Mouse (Mus musculus) midbrain, embryonic 13.5 days (tissue): ENCODE results near the gene Npw. TPM values are rescaled to one million over a fixed set of nuclear protein-coding genes. Genes with fewer than 3 reads are reported as not detected.

Source experiments
- ATAC-seq: fragments of 200-750 bp; cut with Nextera tagmentation; 2 replicates; pipeline ENCODE4 v1.8.0; 2017; ENCODE audit warnings: mild to moderate bottlenecking, moderate TSS enrichment, moderate library complexity
- H3K27ac ChIP-seq: fragments of 300-500 bp; sonication (generic); 2 replicates; pipeline ENCODE4 v1.5.1; 2015; ENCODE audit warnings: inconsistent platforms, mild to moderate bottlenecking, moderate library complexity
- H3K27me3 ChIP-seq: fragments of 300-500 bp; sonication (generic); 2 replicates; pipeline ENCODE4 v1.6.1; 2015; ENCODE audit warnings: mild to moderate bottlenecking, inconsistent platforms
- H3K36me3 ChIP-seq: fragments of 300-500 bp; sonication (generic); 2 replicates; pipeline ENCODE4 v1.6.1; 2015; ENCODE audit warnings: mild to moderate bottlenecking, inconsistent platforms
- H3K4me1 ChIP-seq: fragments of 300-500 bp; sonication (generic); replicated peaks from 2 replicates; pipeline ENCODE4 v1.6.1; 2015; ENCODE audit warnings: inconsistent platforms
- H3K4me2 ChIP-seq: fragments of 300-500 bp; sonication (generic); replicated peaks from 2 replicates; pipeline ENCODE4 v1.6.1; 2015; ENCODE audit warnings: moderate library complexity, mild to moderate bottlenecking, inconsistent platforms
- H3K4me3 ChIP-seq: fragments of 300-500 bp; sonication (generic); replicated peaks from 2 replicates; pipeline ENCODE4 v1.5.1; 2015; ENCODE audit warnings: mild to moderate bottlenecking, inconsistent platforms
- H3K9ac ChIP-seq: fragments of 300-500 bp; sonication (generic); replicated peaks from 2 replicates; pipeline ENCODE4 v1.6.1; 2015; ENCODE audit warnings: mild to moderate bottlenecking, inconsistent platforms
- H3K9me3 ChIP-seq: fragments of 300-500 bp; sonication (generic); 2 replicates; pipeline ENCODE4 v1.6.1; 2016; ENCODE audit warnings: mild to moderate bottlenecking, inconsistent platforms
- WGBS: fragments of 180-500 bp; shearing (Covaris S2); methylation state at CpG from one replicate; pipeline ENCODE4 v1.1.7; 2015; 5-methylcytosine and 5-hydroxymethylcytosine counted together
- polyA plus RNA-seq: library from polyadenylated mRNA; unstranded; fragments of >200 nt; fragmentation: Nextera tagmentation; extraction: Ambion mirVana; gene quantifications from 2 replicates; pipeline ENCODE4 v1.2.1, GENCODE M21; 2015

Gene Npw
- polyA plus RNA-seq, 1 experiment from 2014 or later: not detected

GRCm38 (mm10) chr17:24636781-24637481, 21.3 kb downstream of the Npw start:
- H3K27me3 ChIP-seq: no peaks in the 10 kb centered on the region
- no peak overlapping the region for H3K4me2 ChIP-seq
- ATAC-seq: no peak
- peak overlapping the region; percentile 48; the same call in 1 of the 2 replicates for H3K9ac ChIP-seq
- 0 out of 2 replicates have a peak, but pooled peaks cover 2% of the 10 kb centered on the region for H3K36me3 ChIP-seq
- H3K4me1 ChIP-seq: peaks cover 12% of the 10 kb centered on the region
- no peaks in the 10 kb centered on the region for H3K9me3 ChIP-seq
- H3K27ac ChIP-seq: no peak overlapping the region
- no peak overlapping the region for H3K4me3 ChIP-seq
- 70% methylated on average over 5 of the region's 5 CpGs for WGBS

- WGBS: 97% methylated on average over 5 of the region's 5 CpGs
- Histone ChIP-seq H3K27me3 (no peaks in the 10 kb centered on the region), H3K4me2 (no peak overlapping the region), H3K4me3 (no peak overlapping the region), H3K36me3 (peaks cover 6% of the 10 kb centered on the region), H3K4me1 (peaks cover 17% of the 10 kb centered on the region), H3K9ac (no peak overlapping the region), H3K9me3 (no peaks in the 10 kb centered on the region), H3K27ac (no peak overlapping the region)
- ATAC-seq: no peak
Observed at GRCm38 (mm10) chr17:24635694-24636093, 22.6 kb downstream of the Npw start.

GRCm38 (mm10) chr17:24635024-24635423, 23.2 kb downstream of the Npw start:
- Histone ChIP-seq H3K4me3 (no peak overlapping the region), H3K27me3 (no peaks in the 10 kb centered on the region), H3K9me3 (no peaks in the 10 kb centered on the region), H3K36me3 (peaks cover 10% of the 10 kb centered on the region), H3K4me2 (no peak overlapping the region), H3K9ac (no peak overlapping the region), H3K4me1 (peaks cover 17% of the 10 kb centered on the region), H3K27ac (no peak overlapping the region)
- 93% methylated on average over 4 of the region's 4 CpGs for WGBS
- no peak for ATAC-seq

- no peak overlapping the region for H3K4me3 ChIP-seq
- H3K4me1 ChIP-seq: peaks cover 17% of the 10 kb centered on the region
- H3K4me2 ChIP-seq: no peak overlapping the region
- peaks cover 22% of the 10 kb centered on the region for H3K36me3 ChIP-seq
- H3K27me3 ChIP-seq: no peaks in the 10 kb centered on the region
- no peak overlapping the region for H3K27ac ChIP-seq
- H3K9ac ChIP-seq: no peak overlapping the region
- H3K9me3 ChIP-seq: no peaks in the 10 kb centered on the region
- no peak for ATAC-seq
- 97% methylated on average over 11 of the region's 11 CpGs for WGBS
Observed at GRCm38 (mm10) chr17:24633831-24634230, 24.4 kb downstream of the Npw start.

- Histone ChIP-seq H3K4me1 (peaks cover 17% of the 10 kb centered on the region), H3K27ac (peak overlapping the region; percentile 71), H3K9ac (peak overlapping the region; percentile 77), H3K4me3 (peak overlapping the region; percentile 71), H3K9me3 (no peaks in the 10 kb centered on the region), H3K27me3 (no peaks in the 10 kb centered on the region), H3K36me3 (peaks cover 31% of the 10 kb centered on the region), H3K4me2 (peak overlapping the region; percentile 88)
- 13% methylated on average over 22 of the region's 22 CpGs for WGBS
- ATAC-seq: no peak; the same call in none of the 2 replicates
Observed at GRCm38 (mm10) chr17:24632813-24633449, 25.3 kb downstream of the Npw start.

GRCm38 (mm10) chr17:24632167-24632812, 26.0 kb downstream of the Npw start, which contains the start of the genes Tsc2 and Nthl1:
Gene Tsc2, minus strand, starts transcription at chr17:24632630.
Gene Nthl1, plus strand, starts transcription at chr17:24632680.
- peak within 1 kb of the TSS; percentile 77 for H3K9ac ChIP-seq
- H3K4me2 ChIP-seq: peak within 1 kb of the TSS; percentile 88
- H3K27me3 ChIP-seq: no peaks in the 10 kb centered on the region
- peak within 1 kb of the TSS; percentile 71 for H3K4me3 ChIP-seq
- WGBS: 2% methylated on average over 51 of the region's 51 CpGs
- peak; percentile 92 for ATAC-seq
- peaks cover 17% of the 10 kb centered on the region for H3K4me1 ChIP-seq
- peaks cover 38% of the 10 kb centered on the region for H3K36me3 ChIP-seq
- peak within 1 kb of the TSS; percentile 71 for H3K27ac ChIP-seq
- no peaks in the 10 kb centered on the region for H3K9me3 ChIP-seq

- H3K9me3 ChIP-seq: no peaks in the 10 kb centered on the region
- WGBS: 86% methylated on average over 14 of the region's 14 CpGs
- no peaks in the 10 kb centered on the region for H3K27me3 ChIP-seq
- no peak for ATAC-seq
- H3K4me1 ChIP-seq: peaks cover 17% of the 10 kb centered on the region
- no peak overlapping the region for H3K27ac ChIP-seq
- H3K4me3 ChIP-seq: no peak overlapping the region
- no peak overlapping the region for H3K4me2 ChIP-seq
- no peak overlapping the region for H3K9ac ChIP-seq
- H3K36me3 ChIP-seq: peaks cover 60% of the 10 kb centered on the region
Observed at GRCm38 (mm10) chr17:24630072-24630471, 28.2 kb downstream of the Npw start.

GRCm38 (mm10) chr17:24628646-24629045, 29.6 kb downstream of the Npw start:
- ATAC-seq: no peak
- H3K4me2 ChIP-seq: no peak overlapping the region
- H3K36me3 ChIP-seq: peaks cover 74% of the 10 kb centered on the region
- H3K9ac ChIP-seq: no peak overlapping the region
- no peaks in the 10 kb centered on the region for H3K9me3 ChIP-seq
- H3K27ac ChIP-seq: no peak overlapping the region
- 54% methylated on average over 5 of the region's 5 CpGs for WGBS
- H3K27me3 ChIP-seq: no peaks in the 10 kb centered on the region
- H3K4me3 ChIP-seq: no peak overlapping the region
- H3K4me1 ChIP-seq: peaks cover 17% of the 10 kb centered on the region

GRCm38 (mm10) chr17:24625472-24625871, 32.8 kb downstream of the Npw start:
- 93% methylated on average over 8 of the region's 8 CpGs for WGBS
- Histone ChIP-seq H3K27ac (no peak overlapping the region), H3K27me3 (no peaks in the 10 kb centered on the region), H3K36me3 (peaks cover 100% of the 10 kb centered on the region), H3K4me3 (no peak overlapping the region), H3K4me1 (no peaks in the 10 kb centered on the region), H3K9ac (no peak overlapping the region), H3K9me3 (no peaks in the 10 kb centered on the region), H3K4me2 (no peak overlapping the region)
- ATAC-seq: no peak

- WGBS: 86% methylated on average over 14 of the region's 14 CpGs
- H3K9me3 ChIP-seq: no peaks in the 10 kb centered on the region
- H3K27me3 ChIP-seq: no peaks in the 10 kb centered on the region
- no peak overlapping the region for H3K27ac ChIP-seq
- no peak overlapping the region for H3K4me3 ChIP-seq
- no peak overlapping the region for H3K4me2 ChIP-seq
- no peaks in the 10 kb centered on the region for H3K4me1 ChIP-seq
- peaks cover 95% of the 10 kb centered on the region for H3K36me3 ChIP-seq
- H3K9ac ChIP-seq: no peak overlapping the region
- no peak for ATAC-seq
Observed at GRCm38 (mm10) chr17:24617561-24618194, 40.6 kb downstream of the Npw start.

GRCm38 (mm10) chr17:24610711-24611110, 47.5 kb downstream of the Npw start:
- Histone ChIP-seq H3K36me3 (peaks cover 78% of the 10 kb centered on the region), H3K4me3 (no peak overlapping the region), H3K9me3 (no peaks in the 10 kb centered on the region), H3K9ac (no peak overlapping the region), H3K27me3 (no peaks in the 10 kb centered on the region), H3K4me1 (no peaks in the 10 kb centered on the region), H3K27ac (no peak overlapping the region), H3K4me2 (no peak overlapping the region)
- ATAC-seq: no peak
- 92% methylated on average over 2 of the region's 2 CpGs for WGBS

GRCm38 (mm10) chr17:24608874-24609273, 49.4 kb downstream of the Npw start:
- Histone ChIP-seq H3K36me3 (peaks cover 78% of the 10 kb centered on the region), H3K9me3 (no peaks in the 10 kb centered on the region), H3K27ac (no peak overlapping the region), H3K9ac (no peak overlapping the region), H3K27me3 (no peaks in the 10 kb centered on the region), H3K4me3 (no peak overlapping the region), H3K4me2 (no peak overlapping the region), H3K4me1 (no peaks in the 10 kb centered on the region)
- 97% methylated on average over 8 of the region's 8 CpGs for WGBS
- no peak for ATAC-seq
